Mouse (Mus musculus) CD4-positive, CD25-positive, alpha-beta regulatory T cell, adult 2 months (primary cell): ENCODE data around the gene Hmcn2.
A peak's percentile ranks its signal among the peaks of the same experiment; 100 is the strongest.

Experiments
- DNase-seq: peaks from one replicate; pipeline ENCODE4 v3.0.0-alpha.2; 2012; ENCODE audit warnings: low read depth, low spot score

The Hmcn2 gene

DNA sequence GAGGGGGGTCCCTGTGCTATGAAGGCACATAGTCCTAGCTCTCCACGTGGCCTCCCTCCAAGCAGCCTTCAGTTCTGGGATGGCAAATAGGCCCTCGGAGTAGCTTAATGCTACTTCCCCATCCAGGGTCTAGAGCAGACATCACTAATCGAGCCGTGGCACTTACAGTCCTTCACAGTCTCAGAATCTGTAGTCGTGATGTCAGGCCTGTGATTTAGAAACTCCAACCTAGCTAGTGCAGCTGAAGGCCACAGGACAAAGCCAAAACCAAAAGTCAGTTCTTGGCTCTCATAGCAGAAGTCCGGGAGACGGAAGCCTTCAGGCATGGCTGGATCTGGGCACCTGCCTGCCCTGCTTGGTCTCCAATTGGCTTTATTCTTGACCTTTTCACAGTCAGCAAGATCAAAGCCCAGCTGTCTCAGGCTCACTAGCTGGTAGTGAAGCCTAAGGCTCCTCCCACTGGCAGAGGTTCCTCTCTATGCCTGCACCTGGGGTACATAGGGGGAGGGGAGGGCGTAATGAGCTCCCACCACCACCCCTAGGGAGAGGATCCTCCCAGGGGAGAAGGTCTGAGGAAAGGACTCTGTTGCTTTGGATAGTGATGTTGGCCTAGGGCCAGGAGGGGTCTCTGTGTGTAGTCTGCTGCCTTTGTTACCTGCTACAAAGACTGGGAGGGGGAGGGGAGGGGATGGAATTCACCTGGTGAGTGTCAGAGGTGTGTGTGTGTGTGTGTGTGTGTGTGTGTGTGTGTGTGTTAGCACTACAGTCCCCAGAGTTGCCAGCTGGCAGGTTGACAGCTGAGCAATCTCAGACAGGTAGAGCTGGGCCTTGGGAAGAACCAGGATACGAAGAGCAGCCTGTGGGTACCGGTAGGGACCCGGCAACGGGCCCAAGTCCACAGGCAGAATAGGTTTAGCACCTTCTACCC is 163.3 kb downstream of the Hmcn2 start:
- no peak for DNase-seq

DNA sequence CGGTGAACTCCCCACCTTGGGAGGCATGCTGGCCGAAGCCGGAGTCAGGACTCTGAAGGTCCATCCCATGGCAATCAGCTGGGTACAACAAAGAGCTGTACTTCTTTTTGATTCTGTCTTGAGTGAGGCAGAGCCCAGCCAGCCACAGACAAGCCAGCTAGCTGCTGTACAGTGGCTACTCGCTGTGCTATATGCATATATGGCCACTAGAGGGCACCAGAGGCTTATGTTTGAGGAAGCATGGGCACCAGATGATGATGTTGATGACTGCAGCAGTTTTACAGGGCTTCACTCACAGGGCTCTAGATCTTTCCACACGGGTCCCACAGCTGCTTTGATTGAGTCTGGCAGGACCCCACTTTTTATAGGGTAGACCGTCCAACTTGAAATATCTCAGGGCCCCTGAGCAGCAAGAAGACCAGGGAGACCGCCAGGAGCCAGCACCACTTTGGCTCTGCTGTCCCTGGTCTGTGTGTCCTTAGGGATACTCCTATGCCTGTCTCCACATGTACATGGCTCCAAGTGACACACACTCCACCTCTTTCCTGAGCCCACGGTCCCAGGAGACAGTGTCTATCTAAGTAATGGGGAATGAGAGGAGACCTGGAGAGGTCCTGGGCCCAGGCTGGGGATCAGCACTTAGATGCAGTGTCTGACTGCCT is 168.8 kb downstream of the Hmcn2 start:
- peak; percentile 91 for DNase-seq

DNA sequence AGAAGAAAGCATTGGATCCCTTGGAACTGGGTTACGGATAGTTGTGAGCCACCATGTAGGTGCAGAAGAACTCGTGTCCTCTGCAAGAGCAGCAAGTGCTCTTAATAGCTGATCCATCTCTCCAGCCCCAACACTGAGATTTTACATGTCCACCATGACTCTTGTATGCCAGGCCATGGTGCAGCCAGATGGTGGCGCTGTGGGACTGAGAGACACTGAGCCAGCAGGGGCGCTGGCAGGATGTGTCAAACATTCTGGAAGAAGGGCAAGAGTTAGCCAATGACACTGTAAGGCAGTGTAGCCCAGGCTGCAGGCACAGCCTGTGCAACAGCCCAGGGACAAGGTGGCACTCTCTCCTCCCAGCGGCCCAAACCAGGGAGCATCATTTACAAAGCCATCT is 170.0 kb downstream of the Hmcn2 start:
- DNase-seq: peak; percentile 72

DNA sequence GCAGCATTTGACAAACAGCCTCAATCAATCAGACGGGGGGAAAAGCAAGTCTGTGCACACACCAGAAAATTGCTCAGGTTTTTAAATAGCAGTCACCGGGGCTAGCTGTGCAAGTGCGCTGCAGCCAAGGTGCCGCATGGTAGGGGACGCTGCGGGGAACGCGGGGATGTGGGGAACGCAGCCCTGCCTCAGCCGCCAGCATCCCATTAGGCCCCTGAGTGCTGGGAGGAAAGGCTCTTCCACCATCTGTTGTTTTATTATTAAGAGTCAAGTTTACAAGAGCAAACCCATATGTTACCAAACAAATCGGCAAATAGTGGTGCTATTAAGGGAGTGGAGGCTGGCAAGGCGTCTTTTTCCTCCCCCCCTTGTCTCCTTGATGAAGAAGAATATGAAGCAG is 175.0 kb downstream of the Hmcn2 start:
- no peak for DNase-seq

DNA sequence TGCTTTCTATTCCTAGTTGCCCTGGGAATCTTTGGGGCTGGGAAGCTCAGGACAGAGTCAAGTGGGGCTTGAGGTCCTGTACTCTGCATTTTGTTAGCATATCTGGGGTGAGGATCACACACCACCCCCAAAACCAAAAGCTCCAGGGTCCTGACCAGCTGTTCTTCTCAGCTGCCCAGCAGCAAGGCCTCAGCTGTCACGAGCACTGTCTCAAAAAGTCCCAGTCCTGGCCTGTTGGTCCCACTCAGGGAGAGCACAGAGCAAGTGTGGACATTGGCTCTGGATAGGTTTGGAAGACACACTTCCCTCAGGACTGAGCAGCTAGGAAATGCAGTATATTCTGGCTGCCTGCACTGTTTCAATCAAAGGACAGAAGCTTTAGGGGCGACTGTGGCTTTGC is 176.3 kb downstream of the Hmcn2 start:
- DNase-seq: no peak

DNA sequence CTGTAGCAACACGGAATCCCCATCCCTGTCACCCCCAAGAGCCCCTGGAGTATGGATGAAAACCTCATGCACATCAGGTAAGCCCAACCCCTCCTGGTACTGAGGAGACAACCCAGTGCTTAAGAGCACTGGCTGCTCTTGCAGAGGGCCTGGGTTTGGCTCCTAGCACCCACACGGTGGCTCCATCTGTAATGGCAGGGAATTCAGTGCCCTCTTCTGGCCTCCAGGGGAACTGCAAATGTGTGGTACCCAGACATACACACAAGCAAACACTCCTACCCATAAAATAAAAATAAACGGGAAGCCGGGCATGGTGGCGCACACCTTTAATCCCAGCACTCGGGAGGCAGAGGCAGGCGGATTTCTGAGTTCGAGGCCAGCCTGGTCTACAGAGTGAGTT is 178.1 kb downstream of the Hmcn2 start:
- DNase-seq: peak; percentile 31

DNA sequence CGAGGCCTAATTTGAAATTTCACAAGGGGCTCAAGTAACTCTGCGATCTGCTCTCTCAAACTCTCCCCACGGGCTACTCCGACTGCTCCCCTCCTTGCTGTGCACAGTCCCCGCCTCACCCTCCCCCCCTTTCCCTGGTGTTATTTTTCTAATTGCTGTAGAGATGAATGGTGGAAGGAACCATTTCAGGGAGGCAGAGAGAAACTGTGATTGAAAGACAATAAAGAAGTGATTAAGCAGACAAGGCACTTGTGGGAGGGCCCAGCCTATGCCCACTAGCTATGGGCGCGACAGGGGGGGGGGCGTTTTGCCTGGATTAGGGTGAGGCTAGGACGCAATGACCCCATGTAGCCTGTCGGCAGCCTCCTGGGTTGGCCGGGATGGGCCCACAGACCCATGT is 179.0 kb downstream of the Hmcn2 start:
- no peak for DNase-seq

DNA sequence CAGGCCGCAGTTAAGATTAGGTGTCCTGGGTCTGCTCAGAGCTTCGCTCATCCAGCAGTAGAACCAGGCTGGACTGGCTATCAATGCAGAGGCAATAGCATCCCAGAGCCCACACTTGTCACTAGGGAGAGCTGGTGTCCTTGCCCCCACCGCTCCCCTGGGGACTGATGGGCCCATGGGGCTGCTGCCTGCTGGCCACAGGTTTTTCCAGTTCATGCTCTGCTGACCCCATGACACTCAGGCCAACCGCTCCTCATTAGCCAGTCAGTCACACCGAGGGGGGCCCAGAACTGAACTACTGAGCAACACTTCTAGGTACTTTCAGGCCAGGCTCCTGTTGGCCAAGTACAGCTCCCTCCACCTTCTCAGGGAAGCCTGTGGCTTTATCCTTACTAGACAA is 180.1 kb downstream of the Hmcn2 start:
- no peak for DNase-seq

DNA sequence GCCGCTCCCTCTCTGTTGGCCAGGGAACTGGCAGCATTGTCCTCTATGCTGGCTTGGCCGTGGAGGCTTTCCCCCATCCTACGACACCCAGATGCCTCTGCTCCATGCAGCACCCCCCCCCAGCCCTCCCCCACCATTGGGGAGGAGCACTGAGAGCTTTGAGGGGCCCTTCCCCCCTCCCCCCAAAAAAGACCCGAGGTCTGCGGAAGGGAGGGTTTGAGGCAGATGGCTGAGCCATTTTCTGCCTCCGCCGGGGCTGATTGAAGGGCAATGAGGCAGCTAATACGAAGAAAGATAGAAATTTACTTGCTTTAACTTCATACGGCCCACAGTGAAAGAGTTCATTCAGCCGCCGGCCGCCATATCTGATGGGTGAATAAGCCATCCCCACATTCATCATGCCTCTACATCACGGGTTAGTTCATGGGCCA is 180.8 kb downstream of the Hmcn2 start:
- DNase-seq: no peak

DNA sequence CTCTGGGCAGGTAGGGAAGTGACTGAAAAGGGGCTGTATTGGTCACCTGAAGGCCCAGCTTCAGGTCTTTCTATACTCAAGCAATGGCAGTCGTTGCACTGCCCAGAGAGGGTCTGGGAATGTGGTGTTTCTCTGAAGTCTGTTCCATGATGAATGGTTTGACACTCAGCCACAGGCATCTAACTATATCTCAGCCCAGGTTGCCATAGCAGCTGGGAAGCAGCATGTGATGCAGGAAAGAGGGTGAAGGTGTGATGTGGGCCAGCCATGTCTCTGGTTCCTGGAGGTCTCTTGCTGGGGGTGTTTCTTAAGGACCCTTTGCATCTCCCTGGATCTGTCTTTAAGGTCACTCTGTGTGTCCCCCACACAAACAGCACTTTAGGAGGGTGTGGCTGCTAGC is 181.9 kb downstream of the Hmcn2 start:
- no peak for DNase-seq

DNA sequence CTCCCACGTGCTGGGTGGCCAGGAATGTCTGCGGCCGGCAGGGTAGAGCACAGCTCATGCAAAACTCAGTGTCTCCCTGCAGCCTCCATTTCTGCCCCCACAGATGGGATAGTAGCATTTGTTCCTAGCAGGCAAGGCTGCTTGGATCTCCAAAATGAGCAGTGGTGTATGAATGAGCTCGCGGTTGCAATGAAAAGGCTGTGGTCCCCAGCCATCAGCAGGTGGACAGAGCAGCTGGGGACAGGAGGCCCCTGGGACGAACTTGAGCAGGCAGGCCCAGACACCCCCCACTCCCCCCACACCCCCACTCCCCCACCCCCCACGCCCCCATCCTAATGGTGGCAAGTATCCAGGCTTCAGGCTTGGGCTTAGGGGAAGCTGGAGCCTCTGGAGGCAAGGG is 182.9 kb downstream of the Hmcn2 start:
- DNase-seq: no peak

DNA sequence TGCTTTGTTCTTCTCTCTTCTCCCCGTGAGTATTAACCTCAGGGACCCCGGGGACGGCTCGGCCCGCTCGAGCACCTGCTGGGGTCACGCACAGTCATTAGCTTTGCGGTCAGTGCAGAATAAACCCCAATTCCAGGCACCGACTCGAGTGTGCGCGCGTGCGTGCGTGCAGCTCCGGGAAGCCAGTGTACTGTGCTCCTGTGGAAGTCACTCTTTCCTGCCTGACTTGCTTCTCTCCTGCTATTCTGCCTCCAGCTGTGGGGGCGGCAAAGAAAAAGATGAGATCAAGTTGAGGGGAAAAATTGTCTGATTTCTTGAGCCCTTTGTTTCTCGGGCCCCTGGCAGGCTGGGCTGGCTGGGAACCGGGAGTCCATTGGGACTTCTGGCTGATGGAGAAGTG is 183.4 kb downstream of the Hmcn2 start:
- no peak for DNase-seq

DNA sequence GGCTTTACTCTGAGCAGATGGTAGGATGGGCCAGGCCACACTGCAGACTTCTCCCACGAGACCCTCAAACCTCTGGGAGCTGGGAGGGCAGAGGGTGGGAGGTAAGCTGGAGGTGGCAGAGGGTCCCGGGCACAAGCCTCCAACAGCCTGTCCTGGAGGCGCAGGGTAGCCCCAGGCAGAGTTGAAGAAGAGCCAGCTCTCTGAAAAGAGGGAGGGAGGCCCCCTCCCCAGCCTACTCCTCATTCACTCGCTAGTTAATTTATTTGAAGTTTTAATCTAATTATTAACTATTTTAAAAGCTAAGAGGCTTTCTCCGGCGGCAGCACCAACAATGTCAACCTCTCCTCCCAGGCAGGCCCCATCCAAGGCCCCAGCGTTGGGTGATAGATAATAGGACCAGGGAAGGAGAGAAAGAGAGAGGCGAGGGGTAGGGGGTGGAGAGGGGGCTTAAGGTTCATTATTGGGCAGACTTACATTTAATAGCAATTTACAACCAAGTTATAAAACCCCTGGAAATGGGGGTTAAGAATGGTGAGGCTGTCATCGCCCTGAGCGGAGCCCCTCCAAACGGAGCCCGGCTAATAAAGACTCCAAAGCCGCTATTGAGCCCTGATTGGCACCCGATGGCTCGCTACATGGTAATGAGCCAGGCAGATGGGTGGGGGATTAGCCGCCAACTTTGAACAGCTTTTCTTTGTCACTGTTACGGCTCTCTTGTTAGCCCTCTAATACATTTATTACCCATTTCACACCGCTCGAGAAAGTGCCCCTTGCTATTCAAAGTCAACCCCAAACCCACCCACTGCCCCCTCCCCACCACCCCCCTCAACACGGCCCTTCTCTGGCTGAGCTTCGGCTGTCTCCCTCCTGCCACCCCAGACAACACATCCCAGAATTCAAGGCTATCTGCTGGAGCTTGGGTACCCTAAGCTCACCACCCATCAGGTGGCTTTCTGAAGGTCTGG is 185.4 kb downstream of the Hmcn2 start:
- no peak for DNase-seq

DNA sequence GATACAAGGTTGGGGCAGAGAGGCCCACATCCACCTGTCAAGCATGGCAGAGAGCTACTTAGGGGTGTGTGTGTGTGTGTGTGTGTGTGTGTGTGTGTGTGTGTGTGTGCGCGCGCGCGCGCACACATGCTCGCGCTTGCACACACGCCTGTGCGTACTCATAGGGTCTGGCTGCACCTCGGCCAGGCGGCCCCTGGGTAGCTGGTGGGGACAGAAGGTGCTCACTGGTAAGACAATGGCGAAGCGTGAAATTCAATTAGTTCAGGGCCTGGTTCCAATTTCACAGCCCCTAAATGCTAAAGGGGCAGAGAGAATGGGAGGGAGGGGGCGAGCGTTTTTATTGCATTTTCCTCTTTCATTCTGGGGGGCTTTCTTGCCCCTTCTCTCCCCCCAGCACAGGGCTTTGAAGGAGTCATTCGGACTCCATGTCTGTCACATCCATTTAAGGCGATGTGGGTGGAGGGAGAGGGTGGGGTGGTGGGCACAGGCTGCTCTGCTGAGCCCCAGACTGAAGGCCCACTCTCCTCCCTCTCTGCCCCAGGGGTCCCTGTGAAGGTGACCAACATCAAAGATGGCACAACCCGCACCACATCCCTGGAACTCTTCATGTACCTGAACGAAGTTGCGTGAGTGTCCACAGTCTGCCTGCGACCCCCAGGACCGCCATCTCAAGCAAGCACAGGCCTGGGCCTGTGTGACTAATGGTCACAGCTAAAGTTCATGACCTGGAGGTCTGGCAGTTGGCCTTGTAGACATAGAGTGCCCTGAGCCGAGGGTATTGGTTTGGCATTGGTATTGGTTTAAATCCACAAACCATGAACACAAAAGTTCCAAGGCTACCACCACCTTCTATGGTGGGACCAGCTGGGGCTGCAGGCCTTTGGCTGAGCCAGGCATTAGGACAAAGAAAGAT is 186.3 kb downstream of the Hmcn2 start:
- DNase-seq: no peak

DNA sequence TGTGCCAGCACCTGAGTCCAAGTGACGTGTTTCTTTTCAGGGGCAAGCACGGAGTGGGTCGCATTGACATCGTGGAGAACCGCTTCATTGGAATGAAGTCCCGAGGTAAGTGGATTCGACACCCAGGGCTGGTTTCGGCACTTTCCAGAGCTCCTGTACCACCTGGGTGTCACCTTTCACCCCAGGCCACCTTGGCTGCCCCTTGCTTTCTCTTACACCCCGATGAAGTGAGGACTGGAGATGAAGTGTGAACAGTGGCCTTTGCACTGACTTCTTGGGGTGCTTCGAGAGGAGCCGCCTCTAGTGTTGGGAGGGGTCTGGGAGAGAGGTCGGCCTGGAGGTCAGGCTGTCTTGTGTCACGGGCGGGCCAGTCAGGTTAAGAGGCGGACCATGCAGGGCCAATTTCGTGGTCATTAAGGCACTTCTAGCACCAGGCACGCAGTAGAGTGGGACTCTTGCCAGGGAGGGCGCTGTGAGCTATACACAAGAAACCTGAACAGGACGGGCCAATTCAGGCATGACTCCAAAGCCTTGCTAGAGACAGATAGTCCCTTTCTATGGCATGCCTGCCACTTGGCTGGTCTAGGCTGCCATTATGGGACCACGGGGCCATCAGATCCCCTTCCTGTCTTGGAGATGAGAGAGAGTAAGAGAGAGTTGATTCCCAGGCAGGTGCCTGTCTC is 187.4 kb downstream of the Hmcn2 start:
- DNase-seq: no peak

DNA sequence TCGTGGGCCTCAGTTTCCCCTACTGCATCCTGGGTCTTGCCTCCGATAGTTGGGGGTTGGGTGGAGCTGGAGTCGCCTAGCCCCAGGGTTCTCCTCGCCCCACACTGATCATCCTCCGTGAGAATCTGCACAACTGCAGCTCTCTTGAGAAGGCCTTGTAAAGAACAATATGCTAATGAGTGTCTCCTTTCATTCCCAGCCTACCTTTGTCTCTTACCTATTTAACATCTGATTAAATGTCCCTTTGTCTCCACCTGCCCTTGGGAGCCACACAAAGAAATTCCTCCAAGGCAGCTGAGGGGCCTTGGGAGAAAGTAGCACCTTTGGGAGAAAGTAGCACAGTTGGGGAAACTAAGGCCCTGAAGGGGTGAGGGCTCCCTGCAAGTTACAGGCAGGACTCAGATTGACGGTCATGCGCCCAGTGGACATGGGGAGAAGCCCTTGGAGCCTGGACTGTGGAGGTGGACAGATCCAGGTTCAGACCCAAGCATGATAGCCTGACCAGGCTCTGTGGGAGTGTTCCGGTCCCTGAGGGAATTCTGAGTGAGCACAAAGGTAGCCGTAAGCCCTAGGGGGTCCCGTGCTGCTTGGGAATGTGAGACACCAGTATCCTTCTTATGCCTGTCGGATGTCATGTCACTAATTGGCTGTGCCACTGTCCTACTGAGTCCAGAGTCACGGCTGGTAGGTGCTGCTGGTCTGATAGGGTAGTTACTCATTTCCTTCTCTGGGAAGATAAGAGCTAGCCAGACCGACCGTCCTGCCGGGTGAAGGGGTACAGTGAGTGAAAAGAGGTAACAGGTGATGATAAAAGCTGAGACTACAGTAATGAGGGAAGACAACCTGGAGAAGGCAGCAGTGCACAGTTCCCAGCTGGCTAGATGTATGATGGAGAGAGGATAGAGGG is 188.7 kb downstream of the Hmcn2 start:
- DNase-seq: no peak

DNA sequence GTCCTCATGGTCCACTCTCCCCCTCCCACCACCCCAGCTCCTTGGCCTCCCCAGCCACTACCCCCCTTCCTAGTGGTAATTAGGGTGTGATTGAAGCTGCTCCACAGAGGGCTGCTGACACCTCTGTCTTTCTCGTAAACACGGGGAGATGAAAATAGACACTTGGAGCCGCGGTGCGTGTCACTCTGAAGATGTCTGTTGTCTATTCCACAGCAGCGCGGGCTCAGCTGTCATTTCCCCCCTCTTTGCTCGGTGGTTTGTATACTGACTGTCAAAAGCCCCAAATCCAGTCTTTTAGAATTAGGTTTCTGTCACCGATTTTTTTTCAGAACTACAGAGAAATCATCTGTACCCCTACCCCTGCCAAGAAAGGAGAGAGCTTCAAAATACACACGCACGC is 191.3 kb downstream of the Hmcn2 start:
- DNase-seq: no peak

DNA sequence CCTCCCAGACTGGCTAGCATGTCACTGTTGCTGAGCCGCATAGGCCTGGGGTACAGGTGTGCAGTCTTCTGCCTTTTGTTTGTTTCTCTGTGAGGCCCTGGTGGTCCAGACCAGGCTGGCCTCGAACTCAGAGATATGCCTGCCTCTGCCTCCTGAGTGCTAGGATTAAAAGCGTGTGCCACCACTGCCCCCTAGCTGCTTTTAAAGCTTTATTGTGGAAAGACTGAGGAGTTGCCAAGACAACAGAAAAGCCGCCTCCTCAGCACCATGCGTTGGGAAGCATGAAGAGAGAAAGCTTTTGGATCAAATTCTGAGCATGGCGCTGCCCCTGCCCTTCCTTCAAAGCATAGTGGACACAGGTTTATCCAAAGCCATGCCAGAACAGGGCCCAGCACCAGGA is 194.6 kb downstream of the Hmcn2 start:
- DNase-seq: no peak
